Mouse (Mus musculus) embryonic facial prominence, embryonic 12.5 days (tissue): ENCODE measurements at regions not wholly inside any gene's neighbourhood (a gene's known extent, or its start where the extent isn't known, plus 50 kb on each side); places are given as distances from the start of the nearest gene placed in this dataset.
A peak's percentile ranks its signal among the peaks of the same experiment; 100 is the strongest.

Experiments
- ATAC-seq: fragments of 200-750 bp; cut with Nextera tagmentation; 2 replicates; pipeline ENCODE4 v1.8.0; 2017; ENCODE audit not compliant: insufficient number of reproducible peaks, insufficient read depth, low FRiP score, low TSS enrichment
- H3K27ac ChIP-seq: fragments of 300-500 bp; sonication (generic); 2 replicates; pipeline ENCODE4 v1.5.1; 2016; ENCODE audit warnings: mild to moderate bottlenecking
- H3K27me3 ChIP-seq: fragments of 300-500 bp; sonication (generic); 2 replicates; pipeline ENCODE4 v1.6.1; 2016; ENCODE audit warnings: mild to moderate bottlenecking, moderate library complexity
- H3K36me3 ChIP-seq: fragments of 300-500 bp; sonication (generic); 2 replicates; pipeline ENCODE4 v1.6.1; 2016; ENCODE audit warnings: mild to moderate bottlenecking
- H3K4me1 ChIP-seq: fragments of 300-500 bp; sonication (generic); 2 replicates; pipeline ENCODE4 v1.6.1; 2016
- H3K4me2 ChIP-seq: fragments of 300-500 bp; sonication (generic); replicated peaks from 2 replicates; pipeline ENCODE4 v1.6.1; 2016; ENCODE audit warnings: mild to moderate bottlenecking, moderate library complexity
- H3K4me3 ChIP-seq: fragments of 300-500 bp; sonication (generic); 2 replicates; pipeline ENCODE4 v1.5.1; 2016; ENCODE audit warnings: mild to moderate bottlenecking
- H3K9ac ChIP-seq: fragments of 300-500 bp; sonication (generic); 2 replicates; pipeline ENCODE4 v1.6.1; 2016; ENCODE audit warnings: mild to moderate bottlenecking, moderate library complexity
- H3K9me3 ChIP-seq: fragments of 300-500 bp; sonication (generic); 2 replicates; pipeline ENCODE4 v1.6.1; 2016; ENCODE audit warnings: mild to moderate bottlenecking, moderate library complexity
- WGBS: fragments of 180-500 bp; shearing (Covaris S2); methylation state at CpG from one replicate; pipeline ENCODE4 v1.1.7; 2016; 5-methylcytosine and 5-hydroxymethylcytosine counted together

GRCm38 (mm10) chr15:63665517-63665916, 179.5 kb downstream of the Gsdmc2 start:
- no peaks in the 10 kb centered on the region for H3K4me1 ChIP-seq
- 80% methylated on average over 4 of the region's 4 CpGs for WGBS
- no peak overlapping the region for H3K27ac ChIP-seq
- no peak overlapping the region for H3K4me2 ChIP-seq
- H3K9me3 ChIP-seq, result no peaks in the 10 kb centered on the region
- no peaks in the 10 kb centered on the region for H3K27me3 ChIP-seq
- no peak overlapping the region for H3K4me3 ChIP-seq
- no peak overlapping the region for H3K9ac ChIP-seq
- ATAC-seq, result no peak
- H3K36me3 ChIP-seq, result no peaks in the 10 kb centered on the region

- no peaks in the 10 kb centered on the region for H3K27me3 ChIP-seq
- 74% methylated on average over 2 of the region's 2 CpGs for WGBS
- H3K4me2 ChIP-seq, result no peak overlapping the region
- H3K4me3 ChIP-seq, result no peak overlapping the region
- no peaks in the 10 kb centered on the region for H3K36me3 ChIP-seq
- H3K9me3 ChIP-seq, result no peaks in the 10 kb centered on the region
- no peaks in the 10 kb centered on the region for H3K4me1 ChIP-seq
- no peak overlapping the region for H3K27ac ChIP-seq
- ATAC-seq, result no peak
- H3K9ac ChIP-seq, result no peak overlapping the region
Observed at GRCm38 (mm10) chr15:63664877-63665276, 180.1 kb downstream of the Gsdmc2 start.

GRCm38 (mm10) chr15:63662183-63662582, 182.8 kb downstream of the Gsdmc2 start:
- ATAC-seq, result no peak
- Histone ChIP-seq H3K9me3 (no peaks in the 10 kb centered on the region), H3K4me1 (peaks cover 11% of the 10 kb centered on the region; the same call in 1 of the 2 replicates), H3K36me3 (no peaks in the 10 kb centered on the region), H3K9ac (no peak overlapping the region), H3K4me3 (no peak overlapping the region), H3K27ac (no peak overlapping the region), H3K27me3 (no peaks in the 10 kb centered on the region), H3K4me2 (no peak overlapping the region)
- 82% methylated on average over 3 of the region's 3 CpGs for WGBS

- Histone ChIP-seq H3K9me3 (no peaks in the 10 kb centered on the region), H3K27me3 (no peaks in the 10 kb centered on the region), H3K9ac (no peak overlapping the region), H3K27ac (peak overlapping the region; percentile 46), H3K4me1 (peaks cover 11% of the 10 kb centered on the region; the same call in 1 of the 2 replicates), H3K36me3 (no peaks in the 10 kb centered on the region), H3K4me3 (no peak overlapping the region), H3K4me2 (0 out of 2 replicates have a peak overlapping the region, but pooled peaks have one; percentile 13)
- ATAC-seq, result 0 out of 2 replicates have a peak, but pooled peaks have one; percentile 84
- 33% methylated on average over 9 of the region's 9 CpGs for WGBS
Observed at GRCm38 (mm10) chr15:63658031-63658521, 186.9 kb downstream of the Gsdmc2 start.

- no peaks in the 10 kb centered on the region for H3K9me3 ChIP-seq
- peak; percentile 41; the same call in 1 of the 2 replicates for ATAC-seq
- no peak overlapping the region for H3K9ac ChIP-seq
- no peak overlapping the region for H3K4me3 ChIP-seq
- no peak overlapping the region for H3K4me2 ChIP-seq
- no peaks in the 10 kb centered on the region for H3K27me3 ChIP-seq
- H3K36me3 ChIP-seq, result no peaks in the 10 kb centered on the region
- 34% methylated on average over 11 of the region's 11 CpGs for WGBS
- no peak overlapping the region for H3K27ac ChIP-seq
- H3K4me1 ChIP-seq, result 0 out of 2 replicates have a peak, but pooled peaks cover 3% of the 10 kb centered on the region
Observed at GRCm38 (mm10) chr15:63652216-63652961, 192.6 kb downstream of the Gsdmc2 start.

- Histone ChIP-seq H3K9ac (no peak overlapping the region), H3K9me3 (no peaks in the 10 kb centered on the region), H3K4me3 (no peak overlapping the region), H3K4me1 (0 out of 2 replicates have a peak, but pooled peaks cover 3% of the 10 kb centered on the region), H3K27me3 (no peaks in the 10 kb centered on the region), H3K27ac (no peak overlapping the region), H3K4me2 (no peak overlapping the region), H3K36me3 (no peaks in the 10 kb centered on the region)
- ATAC-seq, result no peak
- WGBS, result 85% methylated on average over 7 of the region's 7 CpGs
Observed at GRCm38 (mm10) chr15:63651120-63651519, 193.9 kb downstream of the Gsdmc2 start.

GRCm38 (mm10) chr15:63648142-63648989, 196.6 kb downstream of the Gsdmc2 start:
- Histone ChIP-seq H3K27me3 (no peaks in the 10 kb centered on the region), H3K36me3 (no peaks in the 10 kb centered on the region), H3K27ac (no peak overlapping the region), H3K4me2 (no peak overlapping the region), H3K4me1 (0 out of 2 replicates have a peak, but pooled peaks cover 3% of the 10 kb centered on the region), H3K9me3 (no peaks in the 10 kb centered on the region), H3K9ac (no peak overlapping the region), H3K4me3 (no peak overlapping the region)
- 81% methylated on average over 12 of the region's 12 CpGs for WGBS
- no peak for ATAC-seq

GRCm38 (mm10) chr15:63624814-63625213, 220.2 kb downstream of the Gsdmc2 start:
- no peaks in the 10 kb centered on the region for H3K4me1 ChIP-seq
- H3K9me3 ChIP-seq, result no peaks in the 10 kb centered on the region
- no peak for ATAC-seq
- H3K4me3 ChIP-seq, result no peak overlapping the region
- no peak overlapping the region for H3K27ac ChIP-seq
- H3K36me3 ChIP-seq, result no peaks in the 10 kb centered on the region
- no peak overlapping the region for H3K9ac ChIP-seq
- no peak overlapping the region for H3K4me2 ChIP-seq
- H3K27me3 ChIP-seq, result no peaks in the 10 kb centered on the region

GRCm38 (mm10) chr15:63624249-63624648, 220.7 kb downstream of the Gsdmc2 start:
- 49% methylated on average over 2 of the region's 2 CpGs for WGBS
- Histone ChIP-seq H3K27ac (no peak overlapping the region), H3K4me1 (no peaks in the 10 kb centered on the region), H3K9ac (no peak overlapping the region), H3K27me3 (no peaks in the 10 kb centered on the region), H3K9me3 (no peaks in the 10 kb centered on the region), H3K4me2 (no peak overlapping the region), H3K4me3 (no peak overlapping the region), H3K36me3 (no peaks in the 10 kb centered on the region)
- ATAC-seq, result no peak

GRCm38 (mm10) chr15:63616506-63617208, 228.3 kb downstream of the Gsdmc2 start:
- Histone ChIP-seq H3K27me3 (no peaks in the 10 kb centered on the region), H3K4me2 (no peak overlapping the region), H3K4me3 (no peak overlapping the region), H3K27ac (no peak overlapping the region), H3K4me1 (no peaks in the 10 kb centered on the region), H3K9ac (no peak overlapping the region), H3K9me3 (no peaks in the 10 kb centered on the region), H3K36me3 (no peaks in the 10 kb centered on the region)
- no peak for ATAC-seq
- WGBS, result 42% methylated on average over 8 of the region's 8 CpGs

- no peak for ATAC-seq
- no peak overlapping the region for H3K4me2 ChIP-seq
- WGBS, result 84% methylated on average over 2 of the region's 2 CpGs
Observed at GRCm38 (mm10) chr15:63614191-63614590, 230.8 kb downstream of the Gsdmc2 start.

More at GRCm38 (mm10) chr15:63614191-63614590, 230.8 kb downstream of the Gsdmc2 start:
- no peaks in the 10 kb centered on the region for H3K36me3 ChIP-seq
- no peak overlapping the region for H3K9ac ChIP-seq
- no peak overlapping the region for H3K27ac ChIP-seq
- H3K4me3 ChIP-seq, result no peak overlapping the region
- no peaks in the 10 kb centered on the region for H3K27me3 ChIP-seq
- no peaks in the 10 kb centered on the region for H3K4me1 ChIP-seq
- no peaks in the 10 kb centered on the region for H3K9me3 ChIP-seq
